Mouse (Mus musculus): ENCODE data around the gene Apom. TPM values are rescaled to one million over a fixed set of nuclear protein-coding genes. Genes with fewer than 3 reads are reported as not detected.

Gene Apom
- polyA plus RNA-seq, 1 experiment from 2014 or later: 0.19 TPM

DNA sequence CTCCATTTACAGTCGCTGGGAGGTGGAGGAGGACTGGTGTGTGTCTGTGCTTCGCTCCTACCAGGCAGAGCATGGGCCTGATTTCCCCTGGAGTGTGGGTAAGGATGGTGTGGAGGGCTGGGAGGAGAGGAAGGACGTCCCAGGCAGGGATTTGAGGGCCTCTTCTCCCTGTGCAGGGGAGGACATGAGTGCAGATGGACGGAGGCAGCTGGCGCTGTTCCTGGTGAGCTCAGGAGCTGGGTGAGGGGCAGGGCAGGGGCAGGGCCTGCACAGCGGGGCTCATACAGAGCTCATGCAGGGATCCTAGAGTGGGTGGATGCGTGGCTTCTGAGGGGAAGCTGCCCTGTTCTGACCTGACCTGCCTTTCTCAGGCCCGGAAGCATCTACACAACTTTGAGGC, 29.6 kb downstream of the Apom start:
- no peaks in the 10 kb centered on the region for H3K4me1 ChIP-seq (ENCODE audit: insufficient read depth, low read depth, low read length)
- ATAC-seq (no peak), DNase-seq (ENCODE audit: low spot score) (no peak)
- no peaks in the 10 kb centered on the region for H3K27me3 ChIP-seq (replicated peaks; ENCODE audit: insufficient read depth, low read length)
- H3K9me3 ChIP-seq (ENCODE audit: low read length): no peaks in the 10 kb centered on the region
- H3K36me3 ChIP-seq (ENCODE audit: insufficient read depth, low read length): peaks cover 35% of the 10 kb centered on the region
- TF ChIP-seq CTCF (IDR thresholded peaks at IDR 0.05) (no peak), EP300 (IDR thresholded peaks at IDR 0.05) (no peak)
- no peak overlapping the region for H3K4me2 ChIP-seq (replicated peaks; ENCODE audit: low read depth, low read length)
- H3K9ac ChIP-seq (replicated peaks; ENCODE audit: low read depth): no peak overlapping the region
- no peak overlapping the region for H3K4me3 ChIP-seq (ENCODE audit: low read depth, low read length)
- 68% methylated on average over 8 of the region's 8 CpGs for WGBS
- H3K27ac ChIP-seq (ENCODE audit: low read length): no peak overlapping the region

DNA sequence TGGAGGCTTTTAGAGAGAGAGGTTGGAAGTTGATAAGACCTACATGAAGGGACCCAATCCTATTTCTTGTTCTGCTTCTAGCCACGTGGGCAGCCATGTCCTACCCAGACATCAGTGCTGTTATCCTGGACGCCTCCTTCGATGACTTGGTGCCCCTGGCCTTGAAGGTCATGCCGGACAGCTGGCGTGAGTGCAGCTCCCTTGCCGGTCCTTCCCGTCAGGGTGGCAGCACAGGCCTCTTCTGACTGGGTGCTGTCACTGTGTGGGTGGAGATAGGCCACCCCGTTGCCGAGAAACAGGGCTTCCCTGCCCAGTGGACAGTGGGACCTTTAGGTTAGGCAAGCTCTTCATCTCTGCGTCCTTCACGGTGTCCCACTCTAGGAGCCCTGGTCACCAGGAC, 30.7 kb downstream of the Apom start:
- Histone ChIP-seq H3K4me1 (ENCODE audit: insufficient read depth, low read depth, low read length) (no peaks in the 10 kb centered on the region), H3K9ac (replicated peaks; ENCODE audit: low read depth) (no peak overlapping the region), H3K27me3 (replicated peaks; ENCODE audit: insufficient read depth, low read length) (no peaks in the 10 kb centered on the region), H3K4me3 (ENCODE audit: low read depth, low read length) (no peak overlapping the region), H3K36me3 (ENCODE audit: insufficient read depth, low read length) (peaks cover 46% of the 10 kb centered on the region), H3K9me3 (ENCODE audit: low read length) (no peaks in the 10 kb centered on the region), H3K4me2 (replicated peaks; ENCODE audit: low read depth, low read length) (no peak overlapping the region), H3K27ac (ENCODE audit: low read length) (no peak overlapping the region)
- ATAC-seq: no peak
- no peak for DNase-seq (ENCODE audit: low spot score)
- TF ChIP-seq EP300 (IDR thresholded peaks at IDR 0.05) (no peak), CTCF (IDR thresholded peaks at IDR 0.05) (no peak)
- WGBS: 81% methylated on average over 11 of the region's 11 CpGs

DNA sequence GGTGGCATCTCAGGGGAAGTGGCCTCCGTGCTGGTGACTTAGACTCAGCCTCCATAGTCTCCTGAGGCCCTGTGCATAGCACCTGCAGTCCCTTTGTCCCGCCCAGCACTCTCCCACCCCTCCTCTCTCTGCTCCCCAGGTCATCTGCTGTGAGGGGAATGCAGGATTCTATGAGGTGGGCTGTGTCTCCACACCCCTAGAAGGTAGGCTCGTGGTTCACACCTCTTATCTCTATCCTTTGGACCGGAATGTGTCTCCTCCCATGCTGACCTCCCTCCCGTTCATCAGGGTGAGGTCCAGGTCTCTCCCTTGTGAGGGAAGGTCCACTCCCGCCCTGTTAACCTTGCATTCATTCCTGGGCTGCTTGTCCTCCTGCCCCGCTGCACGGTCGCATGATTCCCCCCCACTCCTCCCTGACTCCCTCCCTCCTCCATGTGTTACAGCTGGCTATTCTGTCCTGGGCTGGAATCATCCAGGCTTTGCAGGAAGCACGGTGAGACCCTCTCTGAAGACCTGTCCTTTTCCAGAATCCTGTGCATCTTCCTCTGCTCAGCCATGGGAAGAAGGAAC, 31.6 kb downstream of the Apom start:
- ATAC-seq: no peak
- H3K36me3 ChIP-seq (ENCODE audit: insufficient read depth, low read length): peaks cover 48% of the 10 kb centered on the region
- no peaks in the 10 kb centered on the region for H3K4me1 ChIP-seq (ENCODE audit: insufficient read depth, low read depth, low read length)
- no peak overlapping the region for H3K27ac ChIP-seq (ENCODE audit: low read length)
- WGBS: 63% methylated on average over 10 of the region's 10 CpGs
- H3K4me2 ChIP-seq (replicated peaks; ENCODE audit: low read depth, low read length): no peak overlapping the region
- TF ChIP-seq CTCF (IDR thresholded peaks at IDR 0.05) (no peak), EP300 (IDR thresholded peaks at IDR 0.05) (no peak)
- H3K9me3 ChIP-seq (ENCODE audit: low read length): no peaks in the 10 kb centered on the region
- no peaks in the 10 kb centered on the region for H3K27me3 ChIP-seq (replicated peaks; ENCODE audit: insufficient read depth, low read length)
- no peak for DNase-seq (ENCODE audit: low spot score)
- H3K4me3 ChIP-seq (ENCODE audit: low read depth, low read length): no peak overlapping the region
- no peak overlapping the region for H3K9ac ChIP-seq (replicated peaks; ENCODE audit: low read depth)

DNA sequence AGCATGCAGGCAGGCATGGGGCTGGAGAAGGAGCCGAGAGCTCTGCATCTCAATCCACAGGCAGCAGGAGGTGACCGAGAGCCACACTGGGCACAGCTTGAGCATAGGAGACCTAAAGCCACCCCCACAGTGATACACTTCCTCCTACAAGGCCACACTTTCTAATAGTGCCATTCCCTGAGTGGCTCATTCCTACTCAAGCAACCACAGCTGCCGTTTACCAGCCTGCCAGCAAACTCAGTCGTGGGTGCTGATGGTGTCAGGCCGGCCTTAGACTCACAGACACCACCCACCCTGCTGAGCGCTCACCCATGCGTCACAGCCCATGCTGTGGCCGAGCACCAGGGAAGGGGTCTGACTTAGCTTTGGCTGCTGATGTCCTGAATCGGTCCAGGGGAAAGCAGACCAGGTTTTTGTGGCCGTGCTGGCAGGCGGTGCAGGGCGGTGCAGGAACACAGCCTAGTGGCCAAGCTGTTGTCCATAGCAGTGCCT, 34.6 kb downstream of the Apom start:
- no peak overlapping the region for H3K9ac ChIP-seq (replicated peaks; ENCODE audit: low read depth)
- H3K27me3 ChIP-seq (replicated peaks; ENCODE audit: insufficient read depth, low read length): no peaks in the 10 kb centered on the region
- no peaks in the 10 kb centered on the region for H3K9me3 ChIP-seq (ENCODE audit: low read length)
- ATAC-seq (no peak), DNase-seq (ENCODE audit: low spot score) (no peak)
- H3K4me3 ChIP-seq (ENCODE audit: low read depth, low read length): no peak overlapping the region
- peaks cover 45% of the 10 kb centered on the region for H3K36me3 ChIP-seq (ENCODE audit: insufficient read depth, low read length)
- no peak for TF ChIP-seq CTCF (IDR thresholded peaks at IDR 0.05)
- no peak for TF ChIP-seq EP300 (IDR thresholded peaks at IDR 0.05)
- no peak overlapping the region for H3K27ac ChIP-seq (ENCODE audit: low read length)
- WGBS: 88% methylated on average over 12 of the region's 12 CpGs
- H3K4me1 ChIP-seq (ENCODE audit: insufficient read depth, low read depth, low read length): no peaks in the 10 kb centered on the region
- no peak overlapping the region for H3K4me2 ChIP-seq (replicated peaks; ENCODE audit: low read depth, low read length)

DNA sequence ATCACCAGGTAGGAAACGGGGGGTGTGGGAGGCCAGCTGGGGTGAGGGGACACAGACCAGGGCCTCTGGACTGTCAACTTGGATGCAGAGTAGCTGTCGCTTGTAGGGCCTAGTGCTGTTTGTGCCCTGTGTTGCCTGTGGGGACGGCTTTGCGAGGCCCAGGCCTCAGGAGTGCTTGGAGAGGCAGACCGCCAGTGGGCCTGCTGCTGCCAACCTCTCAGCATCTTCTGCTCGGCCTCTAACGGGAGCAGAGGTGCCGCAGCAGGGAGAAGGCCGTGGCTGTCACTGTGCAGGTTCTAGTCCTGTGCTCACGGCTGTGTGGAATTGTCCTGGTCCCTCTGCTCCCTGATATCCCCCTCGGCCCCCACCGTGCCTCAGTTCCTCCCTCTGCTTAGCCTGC, 35.3 kb downstream of the Apom start:
- no peaks in the 10 kb centered on the region for H3K4me1 ChIP-seq (ENCODE audit: insufficient read depth, low read depth, low read length)
- H3K9ac ChIP-seq (replicated peaks; ENCODE audit: low read depth): no peak overlapping the region
- H3K4me2 ChIP-seq (replicated peaks; ENCODE audit: low read depth, low read length): no peak overlapping the region
- no peak for DNase-seq (ENCODE audit: low spot score)
- H3K27me3 ChIP-seq (replicated peaks; ENCODE audit: insufficient read depth, low read length): no peaks in the 10 kb centered on the region
- H3K9me3 ChIP-seq (ENCODE audit: low read length): no peaks in the 10 kb centered on the region
- H3K36me3 ChIP-seq (ENCODE audit: insufficient read depth, low read length): peaks cover 41% of the 10 kb centered on the region
- 88% methylated on average over 11 of the region's 12 CpGs for WGBS
- no peak overlapping the region for H3K27ac ChIP-seq (ENCODE audit: low read length)
- TF ChIP-seq EP300 (IDR thresholded peaks at IDR 0.05) (no peak), CTCF (IDR thresholded peaks at IDR 0.05) (no peak)
- H3K4me3 ChIP-seq (ENCODE audit: low read depth, low read length): no peak overlapping the region
- no peak for ATAC-seq

DNA sequence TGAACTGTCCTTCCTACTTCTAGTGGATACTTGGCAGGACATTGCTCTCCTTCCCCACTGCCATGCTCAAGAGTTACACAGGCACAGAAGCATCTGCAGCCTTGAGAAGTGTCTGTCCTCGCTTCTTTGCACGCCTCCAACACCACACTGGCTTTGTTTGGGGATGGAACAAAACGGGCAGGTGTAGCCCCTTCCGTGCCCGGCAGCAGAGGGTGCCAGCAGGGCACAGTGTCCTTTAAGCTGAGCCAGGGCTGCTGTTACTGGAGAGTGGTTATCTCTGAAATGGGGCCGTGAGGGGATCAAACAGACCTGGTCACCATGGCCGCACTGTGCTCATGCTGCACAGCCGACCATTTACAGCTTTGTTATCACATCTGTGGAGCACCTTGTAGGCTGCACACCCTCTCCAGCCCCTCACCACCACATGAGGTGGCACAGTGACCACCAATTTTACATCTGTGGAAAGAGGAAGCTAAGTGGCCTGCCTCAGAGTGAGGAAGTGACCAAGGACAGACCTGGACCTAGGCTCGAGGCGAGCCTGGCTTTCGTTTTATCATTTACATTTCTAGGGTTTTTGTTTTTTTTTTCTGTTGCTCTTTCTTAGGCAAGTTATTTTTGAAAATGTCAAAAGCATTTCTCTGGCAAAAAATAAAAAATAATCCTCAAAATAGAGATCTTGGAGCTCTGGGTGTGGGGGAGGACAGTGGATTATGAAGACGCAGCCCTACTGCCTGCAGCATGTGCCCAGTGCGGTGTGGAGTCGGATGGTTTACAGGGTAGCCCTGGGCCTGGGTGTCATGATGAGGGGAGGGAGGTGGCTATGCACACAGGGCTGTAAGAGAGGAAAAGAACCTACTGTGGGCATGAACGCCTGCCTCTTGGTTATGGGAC, 37.1 kb downstream of the Apom start:
- Histone ChIP-seq H3K27ac (ENCODE audit: low read length) (no peak overlapping the region), H3K9me3 (ENCODE audit: low read length) (no peaks in the 10 kb centered on the region), H3K9ac (replicated peaks; ENCODE audit: low read depth) (no peak overlapping the region), H3K36me3 (ENCODE audit: insufficient read depth, low read length) (peaks cover 39% of the 10 kb centered on the region), H3K4me2 (replicated peaks; ENCODE audit: low read depth, low read length) (no peak overlapping the region), H3K27me3 (replicated peaks; ENCODE audit: insufficient read depth, low read length) (no peaks in the 10 kb centered on the region), H3K4me1 (ENCODE audit: insufficient read depth, low read depth, low read length) (no peaks in the 10 kb centered on the region), H3K4me3 (ENCODE audit: low read depth, low read length) (no peak overlapping the region)
- ATAC-seq (no peak), DNase-seq (ENCODE audit: low spot score) (no peak)
- TF ChIP-seq EP300 (IDR thresholded peaks at IDR 0.05) (no peak), CTCF (IDR thresholded peaks at IDR 0.05) (no peak)
- 83% methylated on average over 15 of the region's 15 CpGs for WGBS
